Comparison of ENCODE assay signal across 8 mouse cellular contexts in the genomic region with DNA sequence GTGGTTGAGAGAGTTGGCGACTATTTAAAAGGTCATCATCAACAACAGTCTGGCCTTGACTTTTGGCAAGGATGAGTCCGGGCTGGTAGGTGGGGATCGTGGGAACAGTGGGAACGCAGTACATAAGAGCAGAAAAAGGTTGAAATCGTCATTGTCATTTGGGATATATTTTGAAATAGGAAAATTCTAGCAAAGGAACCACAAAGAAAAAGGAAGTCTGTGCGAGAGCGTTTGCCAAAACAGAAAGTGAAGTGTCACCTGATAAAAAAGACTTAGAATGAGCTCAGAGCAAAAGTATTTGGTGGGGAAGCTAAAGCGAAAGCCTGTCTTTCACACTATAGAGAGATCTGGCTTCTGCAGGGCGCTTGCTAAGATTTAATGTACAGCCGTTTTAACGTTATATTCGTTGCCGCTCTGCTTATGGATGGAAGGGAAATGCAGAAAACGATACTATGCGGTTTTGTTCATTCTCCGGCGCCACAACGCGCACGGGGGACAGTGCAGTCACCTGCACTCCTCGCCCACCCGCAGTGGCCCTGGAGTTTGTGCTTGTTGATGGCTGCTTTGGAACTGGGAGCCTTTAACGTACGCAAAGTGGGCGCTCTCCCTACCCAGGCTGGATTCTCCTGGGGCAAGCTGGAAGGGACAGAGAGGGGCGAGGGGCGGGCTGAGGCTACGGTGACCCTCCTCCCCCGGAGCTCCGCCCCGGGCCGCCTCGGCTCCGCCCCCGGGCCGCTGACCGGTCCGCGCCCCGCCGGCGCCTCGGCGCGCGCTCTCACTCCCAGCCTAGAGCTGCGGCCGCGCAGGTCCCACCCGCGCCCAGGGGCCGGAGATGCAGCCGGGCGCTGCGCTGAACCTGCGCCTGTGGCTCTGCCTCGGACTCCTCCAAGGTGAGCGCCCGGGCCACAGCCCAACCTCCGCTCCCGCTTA. TPM values are rescaled to one million over a fixed set of nuclear protein-coding genes. Genes with fewer than 3 reads are reported as not detected.
DNase-seq lines count a peak whose midpoint lies in the region; ATAC-seq and TF ChIP-seq lines count a peak whose summit lies in the region.
"Not testable (repeated sequence)": the region's sequence is repeated elsewhere in the genome, so short reads cannot be mapped to it uniquely, and the experiment has no call there.

TSS of gene Flt4 (plus strand) at position 326 of the 930 bp plus-strand sequence.

- H3K27me3 ChIP-seq in forebrain, postnatal 0 days (ENCODE audit: insufficient read depth, low read length); kidney, embryonic 14.5 days (ENCODE audit: control insufficient read depth, insufficient read depth, low read length); spleen, adult 2 months (ENCODE audit: control insufficient read depth, insufficient read depth, low read length): not testable (repeated sequence)
- peaks cover 65% of the 10 kb centered on the region for H3K27me3 ChIP-seq in liver, embryonic 13.5 days
- H3K27me3 ChIP-seq in midbrain, embryonic 10.5 days (ENCODE audit: low read depth, poor library complexity, severe bottlenecking) = peaks cover 74% of the 10 kb centered on the region

- not testable (repeated sequence) for TF ChIP-seq POLR2A in spleen, adult 2 months (IDR thresholded peaks at IDR 0.05; ENCODE audit: low read depth, low read length)

- peak; percentile 58 for ATAC-seq in forebrain, postnatal 0 days
- peak; percentile 89 for ATAC-seq in kidney, embryonic 14.5 days (ENCODE audit: low FRiP score, low TSS enrichment)
- peak; percentile 58; the same call in 1 of the 2 replicates for ATAC-seq in liver, embryonic 13.5 days (ENCODE audit: low read depth)

- H3K4me3 ChIP-seq in ES-E14 (ENCODE audit: insufficient read depth in 1 of 2, low read depth in 1 of 2, low read length in 2 of 2, poor library complexity in 1 of 2, severe bottlenecking in 1 of 2) = peak within 1 kb of the TSS; percentile 64 to 73
- H3K4me3 ChIP-seq in forebrain, postnatal 0 days (ENCODE audit: low read depth, low read length) = peak within 1 kb of the TSS; percentile 30
- peak within 1 kb of the TSS; percentile 45 for H3K4me3 ChIP-seq in kidney, embryonic 14.5 days (ENCODE audit: low read length)
- H3K4me3 ChIP-seq in liver, embryonic 13.5 days (replicated peaks) = peak within 1 kb of the TSS; percentile 53
- H3K4me3 ChIP-seq in midbrain, embryonic 10.5 days = peak within 1 kb of the TSS; percentile 58
- H3K4me3 ChIP-seq in spleen, adult 2 months (ENCODE audit: extremely low read depth, insufficient read depth, insufficient read length) = peak within 1 kb of the TSS; percentile 47; the same call in 1 of the 2 replicates

- not testable (repeated sequence) for H3K4me1 ChIP-seq in ES-E14 (ENCODE audit: control insufficient read depth in 2 of 2, insufficient read depth in 2 of 2, low read length in 2 of 2, poor library complexity in 1 of 2); forebrain, postnatal 0 days (ENCODE audit: insufficient read depth); kidney, embryonic 14.5 days (ENCODE audit: control insufficient read depth, insufficient read depth, low read length); liver, embryonic 13.5 days (replicated peaks); spleen, adult 2 months (ENCODE audit: control insufficient read depth, insufficient read depth, insufficient read length)
- H3K4me1 ChIP-seq in midbrain, embryonic 10.5 days = peaks cover 13% of the 10 kb centered on the region; the same call in 1 of the 2 replicates

- not testable (repeated sequence) for TF ChIP-seq CTCF in forebrain, postnatal 0 days (IDR thresholded peaks at IDR 0.05; ENCODE audit: low read depth); spleen, adult 2 months (IDR thresholded peaks at IDR 0.05; ENCODE audit: extremely low read depth, insufficient read depth, insufficient read length, insufficient replicate concordance)

- 5% methylated on average over 44 of the region's 61 CpGs for WGBS in forebrain, postnatal 0 days
- 4% methylated on average over 45 of the region's 61 CpGs for WGBS in kidney, embryonic 14.5 days
- 2% methylated on average over 54 of the region's 61 CpGs for WGBS in liver, embryonic 13.5 days (ENCODE audit: insufficient replicate concordance)
- 6% methylated on average over 43 of the region's 61 CpGs for WGBS in midbrain, embryonic 10.5 days
- WGBS in spleen, adult 2 months = 2% methylated on average over 47 of the region's 61 CpGs

- in situ Hi-C loops in ES-E14 (cut with MboI; ENCODE audit: low sequenced_read_pairs in 2 of 2, unreplicated experiment in 2 of 2) = not testable (repeated sequence)

- DNase-seq in ES-E14 (ENCODE audit: low read depth, low spot score); heart, postnatal 25 days (ENCODE audit: low spot score); liver, embryonic 13.5 days; spleen, adult 2 months (ENCODE audit: low read depth in 1 of 2, low spot score in 2 of 2): not testable (repeated sequence)
- peak; percentile 23 to 34 for DNase-seq in cerebellum, postnatal 10 days
- DNase-seq in forebrain, postnatal 0 days = peak; percentile 35
- peak; percentile 34 for DNase-seq in midbrain, embryonic 10.5 days (ENCODE audit: low spot score)

- intact Hi-C loops in heart, postnatal 25 days (cut with DNase I) = not testable (repeated sequence)

- H3K4me2 ChIP-seq in forebrain, postnatal 0 days (ENCODE audit: low read depth) = peak within 1 kb of the TSS; percentile 60
- H3K4me2 ChIP-seq in kidney, embryonic 14.5 days (replicated peaks; ENCODE audit: low read depth, low read length) = peak within 1 kb of the TSS; percentile 61
- peak within 1 kb of the TSS; percentile 63 for H3K4me2 ChIP-seq in liver, embryonic 13.5 days

- not testable (repeated sequence) for H3K9me3 ChIP-seq in ES-E14 (ENCODE audit: control insufficient read depth, insufficient read depth, low read depth, low read length); forebrain, postnatal 0 days (ENCODE audit: low read length); kidney, embryonic 14.5 days (ENCODE audit: control insufficient read depth, low read length); liver, embryonic 13.5 days (replicated peaks); midbrain, embryonic 10.5 days (replicated peaks)

- H3K36me3 ChIP-seq in ES-E14 (ENCODE audit: control insufficient read depth, insufficient read depth, low read length, poor library complexity, severe bottlenecking); forebrain, postnatal 0 days (ENCODE audit: insufficient read depth); kidney, embryonic 14.5 days (ENCODE audit: control insufficient read depth, insufficient read depth, low read length); liver, embryonic 13.5 days; midbrain, embryonic 10.5 days; spleen, adult 2 months (ENCODE audit: control insufficient read depth, insufficient read depth, low read length): not testable (repeated sequence)

- not testable (repeated sequence) for H3K27ac ChIP-seq in ES-E14 (ENCODE audit: insufficient read depth, low read depth, low read length, poor library complexity, severe bottlenecking); forebrain, postnatal 0 days (ENCODE audit: low read depth, low read length); kidney, embryonic 14.5 days (ENCODE audit: low read depth, low read length); liver, embryonic 13.5 days; spleen, adult 2 months (ENCODE audit: insufficient read depth, low read length)
- H3K27ac ChIP-seq in midbrain, embryonic 10.5 days (replicated peaks) = 0 out of 2 replicates have a peak within 1 kb of the TSS, but pooled peaks have one; percentile 9

- peak within 1 kb of the TSS; percentile 63 for H3K9ac ChIP-seq in ES-E14 (ENCODE audit: insufficient read depth, low read depth, low read length, poor library complexity, severe bottlenecking)
- not testable (repeated sequence) for H3K9ac ChIP-seq in forebrain, postnatal 0 days
- peak within 1 kb of the TSS; percentile 34; the same call in 1 of the 2 replicates for H3K9ac ChIP-seq in kidney, embryonic 14.5 days (ENCODE audit: low read depth, low read length)
- peak within 1 kb of the TSS; percentile 9; the same call in 1 of the 2 replicates for H3K9ac ChIP-seq in liver, embryonic 13.5 days

RNA-seq across cellular contexts. Expression of gene Flt4, which starts in this region (rescaled TPM):
- 4.3 and 6.7 TPM in 2 replicates for total RNA-seq in ES-E14 (2012; rRNA removed)
- total RNA-seq in forebrain, postnatal 0 days (2014; rRNA removed) = 2.2 and 2.9 TPM in 2 replicates
- polyA plus RNA-seq in forebrain, postnatal 0 days (2015; fragmentation: Nextera tagmentation; extraction: Ambion mirVana) = 1.0 and 1.1 TPM in 2 replicates
- total RNA-seq in heart, postnatal 25 days (2021) = 10 to 100 TPM; 11.2 to 11.7 TPM
- polyA plus RNA-seq in kidney, embryonic 14.5 days (2014; fragmentation: Nextera tagmentation; extraction: Ambion mirVana) = 6.5 and 10.6 TPM in 2 replicates
- 2.4 and 2.7 TPM in 2 replicates for polyA plus RNA-seq in liver, embryonic 13.5 days (2015; fragmentation: Nextera tagmentation; extraction: Ambion mirVana)
- 3.8 TPM in 2 replicates for polyA plus RNA-seq in midbrain, embryonic 10.5 days (2016; fragmentation: Nextera tagmentation; extraction: Ambion mirVana)
- 6.6 and 7.3 TPM in 2 replicates for polyA plus RNA-seq in spleen, adult 2 months (2012; rRNA removed)
